Mouse (Mus musculus): ENCODE results near the gene Ptprf. TPM values are rescaled to one million over a fixed set of nuclear protein-coding genes. Genes with fewer than 3 reads are reported as not detected.

Ptprf gene
- polyA plus RNA-seq, 1 experiment from 2014 or later, result 68.1 TPM

DNA sequence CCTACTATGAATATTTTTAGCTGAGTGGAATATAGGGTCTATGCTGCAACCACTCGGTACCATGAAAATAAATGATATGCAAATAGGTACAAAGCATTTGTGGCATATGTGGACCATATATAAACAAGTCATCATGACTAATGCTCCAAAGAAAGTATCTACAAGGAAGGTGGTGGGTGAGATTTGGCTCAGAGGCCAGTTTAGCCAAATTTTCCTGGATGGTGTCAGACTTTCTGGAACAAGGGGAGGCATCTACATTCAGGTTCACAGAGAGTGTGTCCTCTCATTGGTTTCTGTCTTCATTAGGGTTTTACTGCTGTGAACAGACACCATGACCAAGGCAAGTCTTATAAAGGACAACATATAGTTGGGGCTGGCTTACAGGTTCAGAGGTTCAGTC is 19.3 kb upstream of the Ptprf start:
- Histone ChIP-seq H3K9ac (ENCODE audit: low read depth, low read length) (no peak overlapping the region), H3K36me3 (ENCODE audit: control insufficient read depth, insufficient read depth, low read length) (no peaks in the 10 kb centered on the region), H3K4me1 (ENCODE audit: control insufficient read depth, insufficient read depth, low read length) (no peaks in the 10 kb centered on the region), H3K4me3 (ENCODE audit: low read length) (no peak overlapping the region), H3K27me3 (ENCODE audit: control insufficient read depth, insufficient read depth, low read length) (no peaks in the 10 kb centered on the region), H3K27ac (ENCODE audit: low read depth, low read length) (no peak overlapping the region), H3K4me2 (replicated peaks; ENCODE audit: low read depth, low read length) (no peak overlapping the region), H3K9me3 (ENCODE audit: control insufficient read depth, low read length) (no peaks in the 10 kb centered on the region)
- 94% methylated on average over 1 of the region's 1 CpGs for WGBS
- ATAC-seq (ENCODE audit: low FRiP score, low TSS enrichment), result no peak

- Histone ChIP-seq H3K4me2 (replicated peaks; ENCODE audit: low read depth, low read length) (no peak overlapping the region), H3K36me3 (ENCODE audit: control insufficient read depth, insufficient read depth, low read length) (no peaks in the 10 kb centered on the region), H3K9ac (ENCODE audit: low read depth, low read length) (no peak overlapping the region), H3K4me1 (ENCODE audit: control insufficient read depth, insufficient read depth, low read length) (no peaks in the 10 kb centered on the region), H3K9me3 (ENCODE audit: control insufficient read depth, low read length) (no peaks in the 10 kb centered on the region), H3K27me3 (ENCODE audit: control insufficient read depth, insufficient read depth, low read length) (no peaks in the 10 kb centered on the region), H3K27ac (ENCODE audit: low read depth, low read length) (no peak overlapping the region), H3K4me3 (ENCODE audit: low read length) (no peak overlapping the region)
- ATAC-seq (ENCODE audit: low FRiP score, low TSS enrichment), result no peak
- WGBS, result 85% methylated on average over 13 of the region's 13 CpGs
Measured at GRCm38 (mm10) chr4:118307533-118308263, 16.5 kb upstream of the Ptprf start.

DNA sequence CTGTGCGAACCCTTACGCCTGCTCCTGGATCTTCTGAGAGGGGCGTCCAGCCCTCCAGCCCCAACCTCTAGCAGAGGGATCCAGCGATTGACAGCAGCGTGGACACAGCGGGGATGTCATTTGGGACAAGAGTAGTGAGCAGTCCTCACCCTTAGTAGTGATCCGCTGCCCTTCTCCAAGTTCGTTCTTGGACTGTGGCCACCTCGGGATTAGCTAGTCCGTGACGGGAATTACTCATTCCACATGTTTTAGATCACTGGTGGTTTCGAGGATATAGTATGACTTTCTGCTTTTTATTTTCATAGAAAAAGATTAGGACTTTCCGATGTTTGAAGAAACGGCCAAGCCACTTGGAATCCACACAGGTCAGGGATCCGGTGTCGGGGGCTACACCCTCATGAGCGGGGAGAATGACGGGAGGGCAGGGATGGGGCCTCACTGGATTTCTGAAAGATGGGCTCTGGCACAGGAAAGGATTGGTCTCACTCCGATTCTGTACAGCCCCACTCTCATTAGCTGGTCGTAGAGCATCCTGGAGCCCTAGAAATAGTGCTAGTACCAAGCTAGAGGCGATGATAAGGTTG is 15.0 kb upstream of the Ptprf start:
- no peaks in the 10 kb centered on the region for H3K36me3 ChIP-seq (ENCODE audit: control insufficient read depth, insufficient read depth, low read length)
- no peak for ATAC-seq (ENCODE audit: low FRiP score, low TSS enrichment)
- H3K27ac ChIP-seq (ENCODE audit: low read depth, low read length), result no peak overlapping the region
- H3K9me3 ChIP-seq (ENCODE audit: control insufficient read depth, low read length), result no peaks in the 10 kb centered on the region
- no peak overlapping the region for H3K4me2 ChIP-seq (replicated peaks; ENCODE audit: low read depth, low read length)
- no peaks in the 10 kb centered on the region for H3K27me3 ChIP-seq (ENCODE audit: control insufficient read depth, insufficient read depth, low read length)
- H3K4me3 ChIP-seq (ENCODE audit: low read length), result no peak overlapping the region
- 88% methylated on average over 21 of the region's 21 CpGs for WGBS
- no peaks in the 10 kb centered on the region for H3K4me1 ChIP-seq (ENCODE audit: control insufficient read depth, insufficient read depth, low read length)
- H3K9ac ChIP-seq (ENCODE audit: low read depth, low read length), result no peak overlapping the region

DNA sequence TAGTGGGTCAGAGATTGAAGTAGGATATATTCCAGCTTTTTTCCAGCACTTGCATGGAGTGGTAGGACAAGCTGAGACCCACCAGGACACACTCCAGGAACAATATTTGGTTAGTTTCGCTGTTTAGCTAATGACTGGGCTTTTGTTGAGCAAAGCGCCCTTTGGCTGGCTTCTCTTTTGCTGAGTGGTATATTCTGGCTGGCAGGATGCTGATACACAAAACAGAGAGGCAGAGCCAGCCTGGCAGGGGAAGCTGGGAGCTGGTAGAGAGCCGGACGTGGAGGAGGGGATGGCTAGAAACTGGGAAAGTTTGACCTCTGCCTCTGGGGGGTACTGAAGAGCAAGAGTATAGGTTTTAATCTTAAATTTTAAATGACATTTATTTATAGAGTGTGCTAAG is 13.8 kb upstream of the Ptprf start:
- Histone ChIP-seq H3K9ac (ENCODE audit: low read depth, low read length) (no peak overlapping the region), H3K4me3 (ENCODE audit: low read length) (no peak overlapping the region), H3K4me1 (ENCODE audit: control insufficient read depth, insufficient read depth, low read length) (no peaks in the 10 kb centered on the region), H3K4me2 (replicated peaks; ENCODE audit: low read depth, low read length) (no peak overlapping the region), H3K9me3 (ENCODE audit: control insufficient read depth, low read length) (no peaks in the 10 kb centered on the region), H3K36me3 (ENCODE audit: control insufficient read depth, insufficient read depth, low read length) (no peaks in the 10 kb centered on the region), H3K27me3 (ENCODE audit: control insufficient read depth, insufficient read depth, low read length) (no peaks in the 10 kb centered on the region), H3K27ac (ENCODE audit: low read depth, low read length) (no peak overlapping the region)
- 64% methylated on average over 4 of the region's 4 CpGs for WGBS
- no peak for ATAC-seq (ENCODE audit: low FRiP score, low TSS enrichment)

GRCm38 (mm10) chr4:118297844-118298243 is 6.6 kb upstream of the Ptprf start:
- H3K27me3 ChIP-seq (ENCODE audit: control insufficient read depth, insufficient read depth, low read length), result no peaks in the 10 kb centered on the region
- H3K4me3 ChIP-seq (ENCODE audit: low read length), result no peak overlapping the region
- H3K4me1 ChIP-seq (ENCODE audit: control insufficient read depth, insufficient read depth, low read length), result peaks cover 6% of the 10 kb centered on the region
- H3K9ac ChIP-seq (ENCODE audit: low read depth, low read length), result no peak overlapping the region
- H3K9me3 ChIP-seq (ENCODE audit: control insufficient read depth, low read length), result no peaks in the 10 kb centered on the region
- ATAC-seq (ENCODE audit: low FRiP score, low TSS enrichment), result no peak; the same call in 1 of the 2 replicates
- no peak overlapping the region for H3K27ac ChIP-seq (ENCODE audit: low read depth, low read length)
- no peaks in the 10 kb centered on the region for H3K36me3 ChIP-seq (ENCODE audit: control insufficient read depth, insufficient read depth, low read length)
- H3K4me2 ChIP-seq (replicated peaks; ENCODE audit: low read depth, low read length), result no peak overlapping the region
- 5% methylated on average over 5 of the region's 5 CpGs for WGBS

- no peaks in the 10 kb centered on the region for H3K36me3 ChIP-seq (ENCODE audit: control insufficient read depth, insufficient read depth, low read length)
- no peak overlapping the region for H3K4me3 ChIP-seq (ENCODE audit: low read length)
- no peak overlapping the region for H3K4me2 ChIP-seq (replicated peaks; ENCODE audit: low read depth, low read length)
- H3K9me3 ChIP-seq (ENCODE audit: control insufficient read depth, low read length), result no peaks in the 10 kb centered on the region
- H3K4me1 ChIP-seq (ENCODE audit: control insufficient read depth, insufficient read depth, low read length), result peaks cover 6% of the 10 kb centered on the region
- ATAC-seq (ENCODE audit: low FRiP score, low TSS enrichment), result no peak
- H3K27ac ChIP-seq (ENCODE audit: low read depth, low read length), result no peak overlapping the region
- no peak overlapping the region for H3K9ac ChIP-seq (ENCODE audit: low read depth, low read length)
- WGBS, result 48% methylated on average over 17 of the region's 17 CpGs
- no peaks in the 10 kb centered on the region for H3K27me3 ChIP-seq (ENCODE audit: control insufficient read depth, insufficient read depth, low read length)
Measured at GRCm38 (mm10) chr4:118295651-118296561, 4.7 kb upstream of the Ptprf start.

- 76% methylated on average over 4 of the region's 4 CpGs for WGBS
- Histone ChIP-seq H3K9me3 (ENCODE audit: control insufficient read depth, low read length) (no peaks in the 10 kb centered on the region), H3K27me3 (ENCODE audit: control insufficient read depth, insufficient read depth, low read length) (no peaks in the 10 kb centered on the region), H3K9ac (ENCODE audit: low read depth, low read length) (no peak overlapping the region), H3K4me2 (replicated peaks; ENCODE audit: low read depth, low read length) (no peak overlapping the region), H3K36me3 (ENCODE audit: control insufficient read depth, insufficient read depth, low read length) (no peaks in the 10 kb centered on the region), H3K4me1 (ENCODE audit: control insufficient read depth, insufficient read depth, low read length) (peaks cover 7% of the 10 kb centered on the region), H3K27ac (ENCODE audit: low read depth, low read length) (no peak overlapping the region), H3K4me3 (ENCODE audit: low read length) (no peak overlapping the region)
- ATAC-seq (ENCODE audit: low FRiP score, low TSS enrichment), result no peak
Measured at GRCm38 (mm10) chr4:118294811-118295210, 3.6 kb upstream of the Ptprf start.

DNA sequence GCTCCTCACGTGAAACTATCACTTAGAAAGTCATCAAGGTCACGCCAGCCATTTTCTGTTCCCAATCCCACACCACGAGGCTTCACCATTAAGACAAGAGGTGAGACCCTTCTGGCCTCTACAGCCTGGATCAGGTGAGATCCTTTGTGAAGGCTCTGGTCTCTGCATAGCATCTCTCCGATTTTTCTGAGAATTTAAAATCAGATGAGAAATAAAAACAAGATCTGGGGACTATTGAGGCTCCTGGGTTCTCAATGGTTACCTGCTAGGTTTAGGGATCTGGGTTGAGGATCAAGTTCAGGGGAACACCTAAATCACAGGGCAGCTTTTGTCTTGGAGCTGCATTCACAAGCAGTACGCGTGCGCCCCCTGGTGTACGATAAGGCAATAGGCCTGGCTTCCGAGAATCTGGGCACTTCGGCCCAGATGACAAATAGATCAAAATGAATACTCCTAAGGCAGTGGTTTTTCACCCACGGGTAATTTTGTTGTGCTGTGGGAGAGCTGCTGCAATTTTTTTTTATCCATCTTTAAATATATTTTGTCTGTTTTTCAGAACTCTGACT is 1.6 kb upstream of the Ptprf start:
- no peak for ATAC-seq (ENCODE audit: low FRiP score, low TSS enrichment)
- 11% methylated on average over 11 of the region's 11 CpGs for WGBS

More for the DNA sequence above, 1.6 kb upstream of the Ptprf start:
- no peaks in the 10 kb centered on the region for H3K27me3 ChIP-seq (ENCODE audit: control insufficient read depth, insufficient read depth, low read length)
- H3K4me1 ChIP-seq (ENCODE audit: control insufficient read depth, insufficient read depth, low read length), result peaks cover 19% of the 10 kb centered on the region
- H3K36me3 ChIP-seq (ENCODE audit: control insufficient read depth, insufficient read depth, low read length), result no peaks in the 10 kb centered on the region; the same call in 1 of the 2 replicates
- no peak overlapping the region for H3K9ac ChIP-seq (ENCODE audit: low read depth, low read length)
- H3K4me3 ChIP-seq (ENCODE audit: low read length), result no peak overlapping the region
- H3K27ac ChIP-seq (ENCODE audit: low read depth, low read length), result no peak overlapping the region
- H3K9me3 ChIP-seq (ENCODE audit: control insufficient read depth, low read length), result no peaks in the 10 kb centered on the region
- no peak overlapping the region for H3K4me2 ChIP-seq (replicated peaks; ENCODE audit: low read depth, low read length)
